Mouse (Mus musculus) C2C12 (cell line): ENCODE measurements at regions not wholly inside any gene's neighbourhood (a gene's known extent, or its start where the extent isn't known, plus 50 kb on each side); places are given as distances from the start of the nearest gene placed in this dataset.

ENCODE experiments used
- MYOD1 ChIP-seq: IDR thresholded peaks from one replicate; pipeline ENCODE4 v1.6.1; 2011; ENCODE audit warnings: low read depth; ENCODE audit not compliant: control insufficient read depth, insufficient read length
- USF1 ChIP-seq: IDR thresholded peaks from one replicate; pipeline ENCODE4 v1.6.1; 2011; ENCODE audit warnings: low read depth, mild to moderate bottlenecking, control low read depth, moderate library complexity

- no peak for TF ChIP-seq MYOD1
- no peak for TF ChIP-seq USF1
These were observed 116.6 kb downstream of the Tmem17 start for GRCm38 (mm10) chr11:22628497-22628896.
